Mouse (Mus musculus) liver, embryonic 16.5 days (tissue): ENCODE measurements around the gene Camkk2. TPM values are rescaled to one million over a fixed set of nuclear protein-coding genes. Genes with fewer than 3 reads are reported as not detected.

ENCODE experiments used
- ATAC-seq: fragments of 200-750 bp; cut with Nextera tagmentation; 2 replicates; pipeline ENCODE4 v1.8.0; 2017; ENCODE audit warnings: low read depth, mild to moderate bottlenecking, moderate number of reproducible peaks, moderate library complexity
- H3K27ac ChIP-seq: fragments of 300-500 bp; sonication (generic); 2 replicates; pipeline ENCODE4 v1.5.1; 2014; ENCODE audit warnings: mild to moderate bottlenecking, low read length
- H3K27me3 ChIP-seq: fragments of 300-500 bp; sonication (generic); 2 replicates; pipeline ENCODE4 v1.6.1; 2014; ENCODE audit warnings: low read depth, low read length, mixed read lengths; ENCODE audit not compliant: control insufficient read depth, insufficient read depth
- H3K36me3 ChIP-seq: fragments of 300-500 bp; sonication (generic); 2 replicates; pipeline ENCODE4 v1.6.1; 2014; ENCODE audit warnings: mild to moderate bottlenecking; ENCODE audit not compliant: control insufficient read depth, insufficient read depth
- H3K4me1 ChIP-seq: fragments of 300-500 bp; sonication (generic); 2 replicates; pipeline ENCODE4 v1.6.1; 2014; ENCODE audit warnings: low read depth, low read length, mixed read lengths; ENCODE audit not compliant: control insufficient read depth
- H3K4me2 ChIP-seq: fragments of 300-500 bp; sonication (generic); 2 replicates; pipeline ENCODE4 v1.6.1; 2014; ENCODE audit warnings: low read depth, low read length, mixed read lengths
- H3K4me3 ChIP-seq: fragments of 300-500 bp; sonication (generic); 2 replicates; pipeline ENCODE4 v1.5.1; 2014; ENCODE audit warnings: low read depth, mild to moderate bottlenecking, low read length
- H3K9ac ChIP-seq: fragments of 300-500 bp; sonication (generic); 2 replicates; pipeline ENCODE4 v1.6.1; 2014; ENCODE audit warnings: low read depth, low read length
- H3K9me3 ChIP-seq: fragments of 300-500 bp; sonication (generic); replicated peaks from 2 replicates; pipeline ENCODE4 v1.6.1; 2016; ENCODE audit warnings: low read length; ENCODE audit not compliant: control insufficient read depth
- WGBS: fragments of 180-500 bp; shearing (Covaris S2); extraction: QIAGEN DNeasy Blood & Tissue Kit; methylation state at CpG from one replicate; pipeline ENCODE4 v1.1.7; 2014; ENCODE audit not compliant: insufficient replicate concordance; 5-methylcytosine and 5-hydroxymethylcytosine counted together
- microRNA-seq: library from miRNA; unstranded; fragments of <30 nt; microRNA quantifications from one replicate; pipeline ENCODE4, GENCODE M21; 2016
- polyA plus RNA-seq: library from polyadenylated mRNA; unstranded; fragments of >200 nt; fragmentation: Nextera tagmentation; extraction: Ambion mirVana; gene quantifications from 2 replicates; pipeline ENCODE4 v1.2.1, GENCODE M21; 2015

Gene Camkk2
- polyA plus RNA-seq, 1 experiment from 2014 or later = 8.4 TPM

GRCm38 (mm10) chr5:122689153-122689552 lies 90.1 kb downstream of the Camkk2 start:
- no peak for ATAC-seq
- Histone ChIP-seq H3K27me3 (no peaks in the 10 kb centered on the region), H3K4me2 (no peak overlapping the region), H3K9ac (no peak overlapping the region), H3K4me3 (no peak overlapping the region), H3K9me3 (no peaks in the 10 kb centered on the region), H3K4me1 (no peaks in the 10 kb centered on the region), H3K36me3 (no peaks in the 10 kb centered on the region), H3K27ac (no peak overlapping the region)
- WGBS = 75% methylated on average over 7 of the region's 7 CpGs

GRCm38 (mm10) chr5:122687391-122687790 lies 91.8 kb downstream of the Camkk2 start:
- Histone ChIP-seq H3K9me3 (no peaks in the 10 kb centered on the region), H3K27me3 (no peaks in the 10 kb centered on the region), H3K4me2 (no peak overlapping the region), H3K4me3 (no peak overlapping the region), H3K27ac (no peak overlapping the region), H3K9ac (no peak overlapping the region), H3K36me3 (no peaks in the 10 kb centered on the region), H3K4me1 (no peaks in the 10 kb centered on the region)
- ATAC-seq = no peak
- 74% methylated on average over 4 of the region's 4 CpGs for WGBS

- Histone ChIP-seq H3K27me3 (no peaks in the 10 kb centered on the region), H3K4me3 (no peak overlapping the region), H3K9me3 (no peaks in the 10 kb centered on the region), H3K27ac (no peak overlapping the region), H3K9ac (no peak overlapping the region), H3K4me2 (no peak overlapping the region), H3K36me3 (no peaks in the 10 kb centered on the region), H3K4me1 (no peaks in the 10 kb centered on the region; the same call in 1 of the 2 replicates)
- ATAC-seq = no peak
- WGBS = 26% methylated on average over 10 of the region's 10 CpGs
These were observed 95.3 kb downstream of the Camkk2 start for GRCm38 (mm10) chr5:122683926-122684325.

- 71% methylated on average over 12 of the region's 12 CpGs for WGBS
- Histone ChIP-seq H3K27ac (no peak overlapping the region), H3K36me3 (no peaks in the 10 kb centered on the region), H3K4me2 (no peak overlapping the region), H3K9ac (no peak overlapping the region), H3K27me3 (no peaks in the 10 kb centered on the region), H3K4me1 (no peaks in the 10 kb centered on the region; the same call in 1 of the 2 replicates), H3K9me3 (no peaks in the 10 kb centered on the region), H3K4me3 (no peak overlapping the region)
- no peak for ATAC-seq
These were observed 97.9 kb downstream of the Camkk2 start for GRCm38 (mm10) chr5:122681276-122681675.

Small RNAs within 50 kb of the gene (microRNA-seq; reads per million reads assigned to microRNA genes)
- not detected for gene Mir8115

Other genes starting within 250 kb of the Camkk2 start
- gene Ift81, start 164.9 kb downstream of the Camkk2 start, polyA plus RNA-seq = 1.9 and 2.2 TPM in 2 replicates
- 1.3 and 1.6 TPM in 2 replicates for gene P2rx7, start 135.5 kb downstream of the Camkk2 start, polyA plus RNA-seq
- gene P2rx4, start 71.9 kb downstream of the Camkk2 start, polyA plus RNA-seq = 29.4 and 31.3 TPM in 2 replicates
- gene Anapc5, start 41.9 kb upstream of the Camkk2 start, polyA plus RNA-seq = 199 and 210 TPM in 2 replicates
- 10.5 and 10.6 TPM in 2 replicates for gene Rnf34, start 70.6 kb upstream of the Camkk2 start, polyA plus RNA-seq
- gene Kdm2b, start 210.4 kb upstream of the Camkk2 start, polyA plus RNA-seq = 14.4 and 15.3 TPM in 2 replicates
- 8.3 and 8.4 TPM in 2 replicates for gene Orai1, start 235.7 kb upstream of the Camkk2 start, polyA plus RNA-seq